Mouse (Mus musculus): ENCODE results near the gene Atp1a2. TPM values are rescaled to one million over a fixed set of nuclear protein-coding genes. Genes with fewer than 3 reads are reported as not detected.

The Atp1a2 gene
- polyA plus RNA-seq, 1 experiment from 2014 or later, result 3.3 TPM

GRCm38 (mm10) chr1:172300247-172300646 is 2.4 kb upstream of the Atp1a2 start:
- Histone ChIP-seq H3K36me3 (no peaks in the 10 kb centered on the region), H3K9ac (no peak overlapping the region), H3K4me2 (replicated peaks) (no peak overlapping the region), H3K9me3 (no peaks in the 10 kb centered on the region), H3K4me1 (replicated peaks) (peaks cover 20% of the 10 kb centered on the region), H3K27ac (no peak overlapping the region), H3K4me3 (replicated peaks) (no peak overlapping the region), H3K27me3 (replicated peaks) (no peaks in the 10 kb centered on the region)
- ATAC-seq, result no peak
- 67% methylated on average over 5 of the region's 5 CpGs for WGBS

GRCm38 (mm10) chr1:172299528-172299927 is 1.7 kb upstream of the Atp1a2 start:
- ATAC-seq, result no peak
- Histone ChIP-seq H3K9ac (no peak overlapping the region), H3K4me1 (replicated peaks) (peaks cover 18% of the 10 kb centered on the region), H3K36me3 (no peaks in the 10 kb centered on the region), H3K27ac (no peak overlapping the region), H3K27me3 (replicated peaks) (no peaks in the 10 kb centered on the region), H3K4me2 (replicated peaks) (no peak overlapping the region), H3K9me3 (no peaks in the 10 kb centered on the region), H3K4me3 (replicated peaks) (no peak overlapping the region)
- 73% methylated on average over 7 of the region's 7 CpGs for WGBS

GRCm38 (mm10) chr1:172296816-172297510 is 901 bp downstream of the Atp1a2 start:
- ATAC-seq, result no peak

GRCm38 (mm10) chr1:172295751-172296197 is 2.1 kb downstream of the Atp1a2 start:
- H3K9me3 ChIP-seq, result no peaks in the 10 kb centered on the region
- H3K27ac ChIP-seq, result 0 out of 2 replicates have a peak overlapping the region, but pooled peaks have one; percentile 24
- peak; percentile 40; the same call in 1 of the 2 replicates for ATAC-seq
- no peak overlapping the region for H3K4me3 ChIP-seq (replicated peaks)
- H3K27me3 ChIP-seq (replicated peaks), result no peaks in the 10 kb centered on the region
- H3K9ac ChIP-seq, result no peak overlapping the region
- peak overlapping the region; percentile 52 for H3K4me2 ChIP-seq (replicated peaks)
- H3K4me1 ChIP-seq (replicated peaks), result peaks cover 17% of the 10 kb centered on the region
- no peaks in the 10 kb centered on the region for H3K36me3 ChIP-seq
- WGBS, result 63% methylated on average over 4 of the region's 4 CpGs

More at GRCm38 (mm10) chr1:172296816-172297510, 901 bp downstream of the Atp1a2 start:
- Histone ChIP-seq H3K27ac (peak overlapping the region; percentile 39; the same call in 1 of the 2 replicates), H3K4me2 (replicated peaks) (peak overlapping the region; percentile 52), H3K9me3 (no peaks in the 10 kb centered on the region), H3K27me3 (replicated peaks) (no peaks in the 10 kb centered on the region), H3K4me3 (replicated peaks) (peak overlapping the region; percentile 23; the same call in 1 of the 2 replicates), H3K4me1 (replicated peaks) (peaks cover 17% of the 10 kb centered on the region), H3K9ac (no peak overlapping the region), H3K36me3 (no peaks in the 10 kb centered on the region)
- 80% methylated on average over 6 of the region's 6 CpGs for WGBS

- peaks cover 17% of the 10 kb centered on the region for H3K4me1 ChIP-seq (replicated peaks)
- ATAC-seq, result no peak
- H3K4me3 ChIP-seq (replicated peaks), result no peak overlapping the region
- no peaks in the 10 kb centered on the region for H3K27me3 ChIP-seq (replicated peaks)
- H3K4me2 ChIP-seq (replicated peaks), result no peak overlapping the region
- no peaks in the 10 kb centered on the region for H3K36me3 ChIP-seq
- 87% methylated on average over 11 of the region's 11 CpGs for WGBS
- no peak overlapping the region for H3K27ac ChIP-seq
- no peaks in the 10 kb centered on the region for H3K9me3 ChIP-seq
- H3K9ac ChIP-seq, result no peak overlapping the region
These were observed 4.4 kb downstream of the Atp1a2 start for GRCm38 (mm10) chr1:172293449-172293848.

- peaks cover 17% of the 10 kb centered on the region for H3K4me1 ChIP-seq (replicated peaks)
- H3K4me3 ChIP-seq (replicated peaks), result no peak overlapping the region
- no peak overlapping the region for H3K4me2 ChIP-seq (replicated peaks)
- no peaks in the 10 kb centered on the region for H3K27me3 ChIP-seq (replicated peaks)
- no peak overlapping the region for H3K27ac ChIP-seq
- H3K9me3 ChIP-seq, result no peaks in the 10 kb centered on the region
- no peak overlapping the region for H3K9ac ChIP-seq
- no peaks in the 10 kb centered on the region for H3K36me3 ChIP-seq
- 63% methylated on average over 2 of the region's 2 CpGs for WGBS
- no peak for ATAC-seq
These were observed 5.0 kb downstream of the Atp1a2 start for GRCm38 (mm10) chr1:172292880-172293279.

- H3K27ac ChIP-seq, result no peak overlapping the region
- H3K9ac ChIP-seq, result no peak overlapping the region
- no peak overlapping the region for H3K4me2 ChIP-seq (replicated peaks)
- H3K4me1 ChIP-seq (replicated peaks), result no peaks in the 10 kb centered on the region
- no peak overlapping the region for H3K4me3 ChIP-seq (replicated peaks)
- H3K36me3 ChIP-seq, result no peaks in the 10 kb centered on the region
- no peaks in the 10 kb centered on the region for H3K9me3 ChIP-seq
- peak; percentile 77 for ATAC-seq
- WGBS, result 50% methylated on average over 3 of the region's 3 CpGs
- no peaks in the 10 kb centered on the region for H3K27me3 ChIP-seq (replicated peaks)
These were observed 8.3 kb downstream of the Atp1a2 start for GRCm38 (mm10) chr1:172289617-172289946.

GRCm38 (mm10) chr1:172288900-172289616 is 8.8 kb downstream of the Atp1a2 start:
- Histone ChIP-seq H3K9me3 (no peaks in the 10 kb centered on the region), H3K36me3 (no peaks in the 10 kb centered on the region), H3K4me1 (replicated peaks) (no peaks in the 10 kb centered on the region), H3K27me3 (replicated peaks) (no peaks in the 10 kb centered on the region), H3K4me3 (replicated peaks) (no peak overlapping the region), H3K4me2 (replicated peaks) (no peak overlapping the region), H3K9ac (no peak overlapping the region), H3K27ac (no peak overlapping the region)
- 86% methylated on average over 11 of the region's 11 CpGs for WGBS
- no peak for ATAC-seq

GRCm38 (mm10) chr1:172286740-172287139 is 11.1 kb downstream of the Atp1a2 start:
- no peak for ATAC-seq
- H3K4me3 ChIP-seq (replicated peaks), result no peak overlapping the region
- H3K27me3 ChIP-seq (replicated peaks), result no peaks in the 10 kb centered on the region
- H3K4me1 ChIP-seq (replicated peaks), result no peaks in the 10 kb centered on the region
- H3K36me3 ChIP-seq, result no peaks in the 10 kb centered on the region
- no peak overlapping the region for H3K9ac ChIP-seq
- 88% methylated on average over 5 of the region's 5 CpGs for WGBS
- no peaks in the 10 kb centered on the region for H3K9me3 ChIP-seq
- no peak overlapping the region for H3K27ac ChIP-seq
- no peak overlapping the region for H3K4me2 ChIP-seq (replicated peaks)

- H3K9me3 ChIP-seq, result no peaks in the 10 kb centered on the region
- no peak overlapping the region for H3K4me2 ChIP-seq (replicated peaks)
- no peak overlapping the region for H3K4me3 ChIP-seq (replicated peaks)
- H3K27me3 ChIP-seq (replicated peaks), result no peaks in the 10 kb centered on the region
- H3K4me1 ChIP-seq (replicated peaks), result no peaks in the 10 kb centered on the region
- ATAC-seq, result no peak
- 91% methylated on average over 14 of the region's 14 CpGs for WGBS
- no peak overlapping the region for H3K9ac ChIP-seq
- H3K27ac ChIP-seq, result no peak overlapping the region
- H3K36me3 ChIP-seq, result no peaks in the 10 kb centered on the region
These were observed 13.6 kb downstream of the Atp1a2 start for GRCm38 (mm10) chr1:172284221-172284620.

GRCm38 (mm10) chr1:172283073-172283472 is 14.8 kb downstream of the Atp1a2 start:
- 93% methylated on average over 6 of the region's 6 CpGs for WGBS
- H3K4me1 ChIP-seq (replicated peaks), result no peaks in the 10 kb centered on the region

GRCm38 (mm10) chr1:172281522-172282254 is 16.2 kb downstream of the Atp1a2 start:
- no peak overlapping the region for H3K27ac ChIP-seq
- ATAC-seq, result peak; percentile 43
- 70% methylated on average over 10 of the region's 10 CpGs for whole genome bisulfite sequencing
- no peaks in the 10 kb centered on the region for H3K36me3 ChIP-seq
- no peak overlapping the region for H3K4me3 ChIP-seq (replicated peaks)
- no peaks in the 10 kb centered on the region for H3K9me3 ChIP-seq
- H3K4me2 ChIP-seq (replicated peaks), result no peak overlapping the region
- no peak overlapping the region for H3K9ac ChIP-seq
- no peaks in the 10 kb centered on the region for H3K27me3 ChIP-seq (replicated peaks)
- no peaks in the 10 kb centered on the region for H3K4me1 ChIP-seq (replicated peaks)

More at GRCm38 (mm10) chr1:172283073-172283472, 14.8 kb downstream of the Atp1a2 start:
- no peak overlapping the region for H3K4me3 ChIP-seq (replicated peaks)
- ATAC-seq, result no peak
- no peaks in the 10 kb centered on the region for H3K9me3 ChIP-seq
- H3K27ac ChIP-seq, result no peak overlapping the region
- no peak overlapping the region for H3K4me2 ChIP-seq (replicated peaks)
- H3K36me3 ChIP-seq, result no peaks in the 10 kb centered on the region
- no peak overlapping the region for H3K9ac ChIP-seq
- no peaks in the 10 kb centered on the region for H3K27me3 ChIP-seq (replicated peaks)

All from intestine, embryonic 15.5 days (tissue).